Mouse (Mus musculus): ENCODE results near the gene Arcn1. TPM values are rescaled to one million over a fixed set of nuclear protein-coding genes. Genes with fewer than 3 reads are reported as not detected.
A peak's percentile ranks its signal among the peaks of the same experiment; 100 is the strongest.

The Arcn1 gene
- total RNA-seq (2021) = 100 to 1,000 TPM in 1 of 2 experiments, 10 to 100 TPM in 1; 78.3 to 102 TPM
- long read RNA-seq, experiment 1, full-length matches to known transcripts = 127 of 132 reads
- long read RNA-seq, experiment 1, partial matches to known transcripts = 3 of 132 reads
- long read RNA-seq, experiment 1, other reads (novel, unspliced or antisense) = 2 of 132 reads
- long read RNA-seq, experiment 2, full-length matches to known transcripts = 93 of 99 reads
- long read RNA-seq, experiment 2, partial matches to known transcripts = 1 of 99 reads
- long read RNA-seq, experiment 2, other reads (novel, unspliced or antisense) = 5 of 99 reads

GRCm38 (mm10) chr9:44767101-44768028, at the start of gene Arcn1, which contains the start of gene Ift46:
Gene Arcn1 (minus strand): TSS chr9:44767845.
Gene Ift46 (plus strand): TSS chr9:44767908.
- Histone ChIP-seq H3K27ac (peak within 1 kb of the TSS; percentile 95), H3K4me3 (peak within 1 kb of the TSS; percentile 71)
- intact Hi-C loops (cut with DNase I) = no loop called here
- DNase-seq (ENCODE audit: extremely low spot score in 1 of 2, low spot score in 2 of 2) = peak; percentile 78 to 80
- TF ChIP-seq CTCF (IDR thresholded peaks at IDR 0.05) = no peak

- no peak for DNase-seq (ENCODE audit: extremely low spot score in 1 of 2, low spot score in 2 of 2)
- intact Hi-C loops (cut with DNase I) = loop anchor here (10.0 kb wide), 1 partner anchor 331 kb away; no protein-coding TSS in a partner anchor
- no peak for TF ChIP-seq CTCF (IDR thresholded peaks at IDR 0.05)
Measured at GRCm38 (mm10) chr9:44814179-44814578, 46.5 kb upstream of the Arcn1 start.

GRCm38 (mm10) chr9:44810316-44810715, 42.7 kb upstream of the Arcn1 start:
- no peak for TF ChIP-seq CTCF (IDR thresholded peaks at IDR 0.05)
- DNase-seq (ENCODE audit: extremely low spot score in 1 of 2, low spot score in 2 of 2) = no peak
- no peak overlapping the region for H3K27ac ChIP-seq
- H3K4me3 ChIP-seq = no peak overlapping the region
- intact Hi-C loops (cut with DNase I) = loop anchor here (10.0 kb wide), 1 partner anchor 334 kb away; no protein-coding TSS in a partner anchor

More at GRCm38 (mm10) chr9:44814179-44814578, 46.5 kb upstream of the Arcn1 start:
- Histone ChIP-seq H3K27ac (no peak overlapping the region), H3K4me3 (no peak overlapping the region)

GRCm38 (mm10) chr9:44807778-44808177, 40.1 kb upstream of the Arcn1 start:
- no peak for TF ChIP-seq CTCF (IDR thresholded peaks at IDR 0.05)
- no peak overlapping the region for H3K4me3 ChIP-seq
- H3K27ac ChIP-seq = no peak overlapping the region
- no peak for DNase-seq (ENCODE audit: extremely low spot score in 1 of 2, low spot score in 2 of 2)
- intact Hi-C loops (cut with DNase I) = no loop called here

GRCm38 (mm10) chr9:44807141-44807540, 39.5 kb upstream of the Arcn1 start:
- no peak for DNase-seq (ENCODE audit: extremely low spot score in 1 of 2, low spot score in 2 of 2)
- TF ChIP-seq CTCF (IDR thresholded peaks at IDR 0.05) = no peak
- Histone ChIP-seq H3K4me3 (no peak overlapping the region), H3K27ac (no peak overlapping the region)
- intact Hi-C loops (cut with DNase I) = no loop called here

- Histone ChIP-seq H3K4me3 (no peak overlapping the region), H3K27ac (no peak overlapping the region)
- TF ChIP-seq CTCF (IDR thresholded peaks at IDR 0.05) = no peak
- intact Hi-C loops (cut with DNase I) = no loop called here
- DNase-seq (ENCODE audit: extremely low spot score in 1 of 2, low spot score in 2 of 2) = no peak
Measured at GRCm38 (mm10) chr9:44805536-44805935, 37.9 kb upstream of the Arcn1 start.

- no peak for TF ChIP-seq CTCF (IDR thresholded peaks at IDR 0.05)
- no peak for DNase-seq (ENCODE audit: extremely low spot score in 1 of 2, low spot score in 2 of 2)
- Histone ChIP-seq H3K4me3 (no peak overlapping the region), H3K27ac (no peak overlapping the region)
- intact Hi-C loops (cut with DNase I) = no loop called here
Measured at GRCm38 (mm10) chr9:44804678-44805077, 37.0 kb upstream of the Arcn1 start.

- H3K27ac ChIP-seq = no peak within 1 kb of the TSS
- no peak within 1 kb of the TSS for H3K4me3 ChIP-seq
- no peak for DNase-seq (ENCODE audit: extremely low spot score in 1 of 2, low spot score in 2 of 2)
- intact Hi-C loops (cut with DNase I) = no loop called here
- no peak for TF ChIP-seq CTCF (IDR thresholded peaks at IDR 0.05)
Measured at GRCm38 (mm10) chr9:44802808-44803450, 35.3 kb upstream of the Arcn1 start, which contains the start of gene Ttc36. Gene Ttc36 (minus strand): TSS chr9:44803072.

GRCm38 (mm10) chr9:44801669-44802068, 34.0 kb upstream of the Arcn1 start:
- DNase-seq (ENCODE audit: extremely low spot score in 1 of 2, low spot score in 2 of 2) = no peak
- intact Hi-C loops (cut with DNase I) = no loop called here
- TF ChIP-seq CTCF (IDR thresholded peaks at IDR 0.05) = no peak
- Histone ChIP-seq H3K4me3 (no peak overlapping the region), H3K27ac (no peak overlapping the region)

- Histone ChIP-seq H3K4me3 (peak overlapping the region; percentile 76), H3K27ac (no peak overlapping the region)
- intact Hi-C loops (cut with DNase I) = no loop called here
- DNase-seq (ENCODE audit: extremely low spot score in 1 of 2, low spot score in 2 of 2) = no peak
- no peak for TF ChIP-seq CTCF (IDR thresholded peaks at IDR 0.05)
Measured at GRCm38 (mm10) chr9:44799958-44800324, 32.3 kb upstream of the Arcn1 start.

GRCm38 (mm10) chr9:44799102-44799957, 31.7 kb upstream of the Arcn1 start, which contains the start of gene Tmem25:
Gene Tmem25 (minus strand): TSS chr9:44799307.
- Histone ChIP-seq H3K27ac (peak within 1 kb of the TSS; percentile 87), H3K4me3 (peak within 1 kb of the TSS; percentile 76)
- intact Hi-C loops (cut with DNase I) = no loop called here
- no peak for TF ChIP-seq CTCF (IDR thresholded peaks at IDR 0.05)
- peak; percentile 88 to 90 for DNase-seq (ENCODE audit: extremely low spot score in 1 of 2, low spot score in 2 of 2)

All from left cerebral cortex, adult 2 months (tissue).